Mouse (Mus musculus): ENCODE measurements around the gene Slc6a21. TPM values are rescaled to one million over a fixed set of nuclear protein-coding genes. Genes with fewer than 3 reads are reported as not detected.
A peak's percentile ranks its signal among the peaks of the same experiment; 100 is the strongest.

The Slc6a21 gene
- polyA plus RNA-seq, 1 experiment from 2014 or later = not detected

GRCm38 (mm10) chr7:45259281-45259680, 18.0 kb upstream of the Slc6a21 start:
- Histone ChIP-seq H3K4me1 (replicated peaks) (peaks cover 12% of the 10 kb centered on the region), H3K27ac (no peak overlapping the region), H3K4me3 (replicated peaks) (no peak overlapping the region), H3K9ac (replicated peaks) (no peak overlapping the region), H3K9me3 (no peaks in the 10 kb centered on the region), H3K4me2 (no peak overlapping the region), H3K36me3 (no peaks in the 10 kb centered on the region), H3K27me3 (peaks cover 11% of the 10 kb centered on the region; the same call in 1 of the 2 replicates)
- 78% methylated on average over 8 of the region's 8 CpGs for WGBS
- no peak for ATAC-seq (ENCODE audit: insufficient number of reproducible peaks, insufficient read depth, low FRiP score, low TSS enrichment, low read depth)

GRCm38 (mm10) chr7:45262266-45262665, 15.0 kb upstream of the Slc6a21 start:
- Histone ChIP-seq H3K36me3 (no peaks in the 10 kb centered on the region), H3K27me3 (peaks cover 11% of the 10 kb centered on the region; the same call in 1 of the 2 replicates), H3K9me3 (no peaks in the 10 kb centered on the region), H3K27ac (no peak overlapping the region), H3K9ac (replicated peaks) (no peak overlapping the region), H3K4me2 (no peak overlapping the region), H3K4me1 (replicated peaks) (peaks cover 9% of the 10 kb centered on the region), H3K4me3 (replicated peaks) (no peak overlapping the region)
- no peak for ATAC-seq (ENCODE audit: insufficient number of reproducible peaks, insufficient read depth, low FRiP score, low TSS enrichment, low read depth)
- WGBS = 58% methylated on average over 7 of the region's 7 CpGs

- no peak overlapping the region for H3K4me2 ChIP-seq
- peaks cover 11% of the 10 kb centered on the region; the same call in 1 of the 2 replicates for H3K27me3 ChIP-seq
- no peak overlapping the region for H3K4me3 ChIP-seq (replicated peaks)
- no peak for ATAC-seq (ENCODE audit: insufficient number of reproducible peaks, insufficient read depth, low FRiP score, low TSS enrichment, low read depth)
- peaks cover 14% of the 10 kb centered on the region for H3K4me1 ChIP-seq (replicated peaks)
- H3K36me3 ChIP-seq = no peaks in the 10 kb centered on the region
- 50% methylated on average over 7 of the region's 7 CpGs for WGBS
- H3K27ac ChIP-seq = 0 out of 2 replicates have a peak overlapping the region, but pooled peaks have one; percentile 42
- H3K9me3 ChIP-seq = no peaks in the 10 kb centered on the region
- H3K9ac ChIP-seq (replicated peaks) = peak overlapping the region; percentile 34; the same call in 1 of the 2 replicates
Observed at GRCm38 (mm10) chr7:45263006-45263607, 14.2 kb upstream of the Slc6a21 start.

- ATAC-seq (ENCODE audit: insufficient number of reproducible peaks, insufficient read depth, low FRiP score, low TSS enrichment, low read depth) = no peak
- Histone ChIP-seq H3K4me3 (replicated peaks) (no peak overlapping the region), H3K9ac (replicated peaks) (no peak overlapping the region), H3K27me3 (peaks cover 9% of the 10 kb centered on the region; the same call in 1 of the 2 replicates), H3K4me1 (replicated peaks) (peaks cover 16% of the 10 kb centered on the region), H3K27ac (no peak overlapping the region), H3K9me3 (no peaks in the 10 kb centered on the region), H3K36me3 (no peaks in the 10 kb centered on the region), H3K4me2 (no peak overlapping the region)
- WGBS = 77% methylated on average over 3 of the region's 3 CpGs
Observed at GRCm38 (mm10) chr7:45264348-45264747, 13.0 kb upstream of the Slc6a21 start.

- no peak overlapping the region for H3K4me2 ChIP-seq
- no peak overlapping the region for H3K9ac ChIP-seq (replicated peaks)
- no peaks in the 10 kb centered on the region for H3K9me3 ChIP-seq
- H3K27ac ChIP-seq = no peak overlapping the region
- no peaks in the 10 kb centered on the region for H3K36me3 ChIP-seq
- H3K4me1 ChIP-seq (replicated peaks) = peaks cover 16% of the 10 kb centered on the region
- H3K4me3 ChIP-seq (replicated peaks) = no peak overlapping the region
- 57% methylated on average over 1 of the region's 1 CpGs for WGBS
- ATAC-seq (ENCODE audit: insufficient number of reproducible peaks, insufficient read depth, low FRiP score, low TSS enrichment, low read depth) = no peak
- peaks cover 6% of the 10 kb centered on the region; the same call in 1 of the 2 replicates for H3K27me3 ChIP-seq
Observed at GRCm38 (mm10) chr7:45265518-45265917, 11.8 kb upstream of the Slc6a21 start.

GRCm38 (mm10) chr7:45272786-45273412, 4.4 kb upstream of the Slc6a21 start:
- Histone ChIP-seq H3K9ac (replicated peaks) (no peak overlapping the region), H3K27me3 (peaks cover 16% of the 10 kb centered on the region), H3K9me3 (no peaks in the 10 kb centered on the region), H3K4me2 (no peak overlapping the region), H3K27ac (no peak overlapping the region), H3K36me3 (no peaks in the 10 kb centered on the region), H3K4me1 (replicated peaks) (peaks cover 10% of the 10 kb centered on the region), H3K4me3 (replicated peaks) (no peak overlapping the region)
- WGBS = 39% methylated on average over 10 of the region's 10 CpGs
- ATAC-seq (ENCODE audit: insufficient number of reproducible peaks, insufficient read depth, low FRiP score, low TSS enrichment, low read depth) = no peak

GRCm38 (mm10) chr7:45273672-45274071, 3.6 kb upstream of the Slc6a21 start:
- Histone ChIP-seq H3K9me3 (no peaks in the 10 kb centered on the region), H3K27ac (no peak overlapping the region), H3K36me3 (no peaks in the 10 kb centered on the region), H3K4me3 (replicated peaks) (no peak overlapping the region), H3K9ac (replicated peaks) (no peak overlapping the region), H3K27me3 (peaks cover 14% of the 10 kb centered on the region), H3K4me1 (replicated peaks) (peaks cover 5% of the 10 kb centered on the region), H3K4me2 (no peak overlapping the region)
- no peak for ATAC-seq (ENCODE audit: insufficient number of reproducible peaks, insufficient read depth, low FRiP score, low TSS enrichment, low read depth)
- 85% methylated on average over 8 of the region's 8 CpGs for WGBS

GRCm38 (mm10) chr7:45286486-45286885, 9.2 kb downstream of the Slc6a21 start:
- H3K4me1 ChIP-seq (replicated peaks) = no peaks in the 10 kb centered on the region
- H3K27ac ChIP-seq = no peak overlapping the region
- no peaks in the 10 kb centered on the region for H3K36me3 ChIP-seq
- 83% methylated on average over 13 of the region's 13 CpGs for WGBS
- ATAC-seq (ENCODE audit: insufficient number of reproducible peaks, insufficient read depth, low FRiP score, low TSS enrichment, low read depth) = no peak
- no peak overlapping the region for H3K4me2 ChIP-seq
- no peaks in the 10 kb centered on the region for H3K9me3 ChIP-seq
- no peak overlapping the region for H3K9ac ChIP-seq (replicated peaks)
- no peak overlapping the region for H3K4me3 ChIP-seq (replicated peaks)
- H3K27me3 ChIP-seq = 0 out of 2 replicates have a peak, but pooled peaks cover 6% of the 10 kb centered on the region

- peaks cover 12% of the 10 kb centered on the region for H3K27me3 ChIP-seq
- ATAC-seq (ENCODE audit: insufficient number of reproducible peaks, insufficient read depth, low FRiP score, low TSS enrichment, low read depth) = no peak
Observed at GRCm38 (mm10) chr7:45296626-45297025, 19.3 kb downstream of the Slc6a21 start.

GRCm38 (mm10) chr7:45297563-45297962, 20.2 kb downstream of the Slc6a21 start:
- H3K4me1 ChIP-seq (replicated peaks) = no peaks in the 10 kb centered on the region
- H3K9me3 ChIP-seq = no peaks in the 10 kb centered on the region
- peaks cover 12% of the 10 kb centered on the region for H3K27me3 ChIP-seq
- WGBS = 60% methylated on average over 3 of the region's 3 CpGs
- H3K9ac ChIP-seq (replicated peaks) = no peak overlapping the region
- no peak overlapping the region for H3K4me3 ChIP-seq (replicated peaks)
- H3K27ac ChIP-seq = no peak overlapping the region
- no peak for ATAC-seq (ENCODE audit: insufficient number of reproducible peaks, insufficient read depth, low FRiP score, low TSS enrichment, low read depth)
- no peaks in the 10 kb centered on the region for H3K36me3 ChIP-seq
- H3K4me2 ChIP-seq = no peak overlapping the region

More at GRCm38 (mm10) chr7:45296626-45297025, 19.3 kb downstream of the Slc6a21 start:
- no peak overlapping the region for H3K4me2 ChIP-seq
- no peak overlapping the region for H3K9ac ChIP-seq (replicated peaks)
- H3K9me3 ChIP-seq = no peaks in the 10 kb centered on the region
- 71% methylated on average over 1 of the region's 1 CpGs for WGBS
- no peaks in the 10 kb centered on the region for H3K4me1 ChIP-seq (replicated peaks)
- no peak overlapping the region for H3K4me3 ChIP-seq (replicated peaks)
- H3K27ac ChIP-seq = no peak overlapping the region
- H3K36me3 ChIP-seq = no peaks in the 10 kb centered on the region

GRCm38 (mm10) chr7:45299752-45300151, 22.4 kb downstream of the Slc6a21 start:
- H3K36me3 ChIP-seq = peaks cover 6% of the 10 kb centered on the region
- no peaks in the 10 kb centered on the region for H3K9me3 ChIP-seq
- peak; percentile 79 for ATAC-seq (ENCODE audit: insufficient number of reproducible peaks, insufficient read depth, low FRiP score, low TSS enrichment, low read depth)
- no peak overlapping the region for H3K4me2 ChIP-seq
- no peak overlapping the region for H3K4me3 ChIP-seq (replicated peaks)
- 14% methylated on average over 5 of the region's 5 CpGs for WGBS
- H3K4me1 ChIP-seq (replicated peaks) = peaks cover under 1% of the 10 kb centered on the region; the same call in 1 of the 2 replicates
- no peak overlapping the region for H3K9ac ChIP-seq (replicated peaks)
- H3K27me3 ChIP-seq = peaks cover 12% of the 10 kb centered on the region
- no peak overlapping the region for H3K27ac ChIP-seq

Data from limb, embryonic 12.5 days (tissue).